Mouse (Mus musculus) induced T-regulatory cell, adult 2 months (primary cell): ENCODE results near the gene Aco2.
A peak's percentile ranks its signal among the peaks of the same experiment; 100 is the strongest.

ENCODE experiments used
- DNase-seq: peaks from one replicate; pipeline ENCODE4 v3.0.0-alpha.2; 2012; ENCODE audit warnings: low read depth

The Aco2 gene

GRCm38 (mm10) chr15:81950716-81951115 lies 78.6 kb downstream of the Aco2 start:
- no peak for DNase-seq

DNA sequence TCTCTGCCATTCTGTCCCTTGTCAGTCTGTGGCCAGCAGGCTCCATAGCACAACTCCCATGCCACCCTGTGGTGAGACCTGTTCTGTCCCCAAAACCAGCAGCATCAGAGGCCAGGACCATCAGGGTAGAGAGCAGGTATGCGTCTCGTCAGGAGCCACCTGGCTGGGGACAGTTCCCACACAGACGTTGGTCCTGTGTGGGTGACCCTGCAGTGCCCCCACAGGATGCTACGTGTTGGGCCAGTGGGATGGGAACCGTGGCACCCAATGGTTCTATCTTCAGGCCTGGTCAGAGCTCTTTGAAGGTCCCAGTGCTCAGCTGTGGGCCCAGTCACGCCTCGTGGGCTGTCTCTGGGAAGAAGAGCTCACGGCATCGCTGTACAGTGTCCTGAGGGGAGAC lies 79.0 kb downstream of the Aco2 start:
- no peak for DNase-seq

DNA sequence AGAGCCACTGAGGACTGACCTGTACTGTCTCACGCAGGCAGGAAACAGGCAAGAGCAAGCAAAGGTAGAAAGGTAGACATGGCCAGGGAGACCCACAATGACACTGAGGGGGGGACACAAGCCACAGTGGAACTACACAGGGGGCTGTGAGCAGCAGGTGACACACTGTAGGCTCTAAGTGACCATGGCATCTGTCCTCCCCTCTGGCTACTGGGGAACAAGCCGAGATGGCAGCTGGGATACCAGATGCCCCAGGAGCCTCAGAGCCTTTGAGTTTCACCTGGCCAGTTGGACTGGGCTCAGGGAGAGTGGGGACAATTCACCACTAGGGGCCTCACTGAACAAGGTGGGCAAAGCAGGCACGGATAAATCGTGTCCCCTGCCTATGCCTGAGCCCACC lies 80.2 kb downstream of the Aco2 start:
- DNase-seq = no peak

GRCm38 (mm10) chr15:81954151-81954583 lies 82.1 kb downstream of the Aco2 start:
- DNase-seq = no peak

- no peak for DNase-seq
Measured at GRCm38 (mm10) chr15:81954716-81955115, 82.6 kb downstream of the Aco2 start.

- no peak for DNase-seq
Measured at GRCm38 (mm10) chr15:81955414-81955813, 83.3 kb downstream of the Aco2 start.

GRCm38 (mm10) chr15:81956457-81956856 lies 84.3 kb downstream of the Aco2 start:
- DNase-seq = peak; percentile 83

- DNase-seq = no peak
Measured at GRCm38 (mm10) chr15:81957598-81957997, 85.5 kb downstream of the Aco2 start.

- no peak for DNase-seq
Measured at GRCm38 (mm10) chr15:81958906-81959305, 86.8 kb downstream of the Aco2 start.

DNA sequence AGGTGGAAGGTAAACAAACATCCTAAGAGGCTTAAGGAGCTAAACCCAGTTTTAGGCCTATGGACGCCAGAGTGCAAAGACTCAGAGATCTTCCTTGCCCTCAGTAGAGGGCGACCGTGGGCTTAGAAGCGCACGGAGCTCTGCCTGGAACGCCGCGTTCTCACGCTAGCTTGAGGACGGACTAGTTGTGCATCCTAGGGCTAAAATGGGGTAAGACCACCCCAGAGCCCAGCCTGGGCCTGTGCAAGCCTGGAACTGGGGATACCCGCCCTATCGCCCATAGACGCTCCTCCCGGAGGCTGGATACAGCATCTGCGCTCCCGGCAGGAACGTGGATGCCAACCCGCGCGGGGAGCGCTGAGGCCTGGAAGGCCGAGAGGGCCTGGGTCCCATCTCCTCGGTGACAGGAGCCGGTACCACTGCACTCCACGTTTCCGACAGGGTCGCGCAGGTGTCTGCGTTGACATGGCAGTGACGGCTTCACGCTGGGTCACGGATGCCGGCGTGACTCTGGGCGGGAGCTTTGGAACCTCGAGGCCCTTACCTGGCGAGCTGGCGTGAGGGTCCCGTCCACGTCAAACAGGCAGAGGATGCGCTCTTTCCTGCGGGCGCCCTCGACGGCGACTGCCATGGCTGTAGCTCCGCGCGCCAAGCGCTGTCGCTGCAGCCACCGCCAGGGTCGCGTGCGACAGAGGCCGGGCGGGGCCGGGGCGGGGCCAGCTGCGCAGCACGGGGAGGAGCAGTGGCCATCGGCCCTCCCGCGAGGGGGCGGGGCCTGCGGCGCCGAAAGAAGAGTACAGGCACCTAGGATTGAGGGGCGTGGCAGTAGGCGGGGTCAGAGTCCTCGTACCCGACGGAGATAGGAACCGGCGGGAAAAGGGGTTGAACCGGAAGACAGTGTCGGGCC lies 88.3 kb downstream of the Aco2 start, which contains the start of gene Pmm1:
TSS of gene Pmm1 (minus strand) at position 760 of the 907 bp plus-strand sequence.
- DNase-seq = peak; percentile 99

- DNase-seq = no peak
Measured at GRCm38 (mm10) chr15:81961078-81961451, 89.0 kb downstream of the Aco2 start.

DNA sequence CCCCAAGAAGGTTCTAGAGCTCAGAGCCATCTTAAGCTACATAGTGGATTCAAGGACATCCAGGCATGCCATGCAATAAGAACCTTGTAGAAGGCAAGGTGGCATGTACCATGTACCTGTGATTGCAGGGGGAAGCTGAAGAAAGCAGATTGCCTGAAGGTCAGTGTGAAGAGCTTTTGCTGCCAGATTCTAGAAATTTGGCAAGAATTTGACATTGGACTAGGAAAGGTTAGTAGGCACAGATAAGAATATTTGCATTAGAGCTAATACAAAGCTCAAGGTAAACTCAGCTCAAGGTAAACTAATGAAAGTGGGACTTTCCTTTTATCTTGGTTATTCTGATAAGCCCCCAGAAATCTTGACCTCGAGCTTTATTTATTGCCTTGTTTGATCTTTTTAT lies 92.2 kb downstream of the Aco2 start:
- no peak for DNase-seq
